Mouse (Mus musculus) liver, postnatal 0 days (tissue): ENCODE measurements around the gene Retreg3.

Experiments
- CTCF ChIP-seq: sonication (generic); IDR thresholded peaks from 2 replicates; pipeline ENCODE4 v1.5.1; 2016; ENCODE audit warnings: antibody characterized with exemption, low read depth
- EP300 ChIP-seq: IDR thresholded peaks from 2 replicates; pipeline ENCODE4 v1.6.1; 2016; ENCODE audit warnings: antibody characterized with exemption, low read depth, mild to moderate bottlenecking

- TF ChIP-seq CTCF, result peak; percentile 99
- peak; percentile 13; the same call in 1 of the 2 replicates for TF ChIP-seq EP300
Measured at GRCm38 (mm10) chr11:101066549-101067412, 52.9 kb downstream of the Retreg3 start.
